Mouse (Mus musculus) forebrain, embryonic 14.5 days (tissue): Measurements from ENCODE around the gene Ptprk. TPM values are rescaled to one million over a fixed set of nuclear protein-coding genes. Genes with fewer than 3 reads are reported as not detected.

Experiments
- ATAC-seq: fragments of 200-750 bp; cut with Nextera tagmentation; 2 replicates; pipeline ENCODE4 v1.8.0; 2017; ENCODE audit warnings: mild to moderate bottlenecking, moderate library complexity
- DNase-seq: peaks from one replicate; pipeline ENCODE4 v3.0.0-alpha.2; 2015; ENCODE audit warnings: low spot score
- H3K27ac ChIP-seq: fragments of 300-500 bp; sonication (generic); 2 replicates; pipeline ENCODE4 v1.5.1; 2014; ENCODE audit warnings: low read depth, mild to moderate bottlenecking, control low read depth, low read length, moderate library complexity
- H3K27me3 ChIP-seq: fragments of 300-500 bp; sonication (generic); replicated peaks from 2 replicates; pipeline ENCODE4 v1.6.1; 2014; ENCODE audit warnings: low read length, control low read depth, mixed read lengths; ENCODE audit not compliant: control insufficient read depth, insufficient read depth
- H3K36me3 ChIP-seq: fragments of 300-500 bp; sonication (generic); 2 replicates; pipeline ENCODE4 v1.6.1; 2014; ENCODE audit warnings: low read length, control low read depth; ENCODE audit not compliant: control insufficient read depth, insufficient read depth
- H3K4me1 ChIP-seq: fragments of 300-500 bp; sonication (generic); 2 replicates; pipeline ENCODE4 v1.6.1; 2014; ENCODE audit warnings: antibody characterized with exemption, low read length, control low read depth; ENCODE audit not compliant: control insufficient read depth, insufficient read depth
- H3K4me2 ChIP-seq: fragments of 300-500 bp; sonication (generic); 2 replicates; pipeline ENCODE4 v1.6.1; 2014; ENCODE audit warnings: mild to moderate bottlenecking, control low read depth, low read length
- H3K4me3 ChIP-seq: fragments of 300-500 bp; sonication (generic); 2 replicates; pipeline ENCODE4 v1.5.1; 2014; ENCODE audit warnings: low read depth, low read length, control low read depth
- H3K9ac ChIP-seq: fragments of 300-500 bp; sonication (generic); 2 replicates; pipeline ENCODE4 v1.6.1; 2014; ENCODE audit warnings: mild to moderate bottlenecking, low read length, control low read depth, moderate library complexity
- H3K9me3 ChIP-seq: fragments of 300-500 bp; sonication (generic); replicated peaks from 2 replicates; pipeline ENCODE4 v1.6.1; 2016; ENCODE audit warnings: low read length, control low read depth, mixed read lengths; ENCODE audit not compliant: control insufficient read depth
- WGBS: fragments of 180-500 bp; shearing (Covaris S2); extraction: QIAGEN DNeasy Blood & Tissue Kit; methylation state at CpG from one replicate; pipeline ENCODE4 v1.1.7; 2014; 5-methylcytosine and 5-hydroxymethylcytosine counted together
- polyA plus RNA-seq: library from polyadenylated mRNA; unstranded; fragments of >200 nt; fragmentation: Nextera tagmentation; extraction: Ambion mirVana; gene quantifications from 2 replicates; pipeline ENCODE4 v1.2.1, GENCODE M21; 2014

The Ptprk gene
- polyA plus RNA-seq, 1 experiment from 2014 or later = 14.7 TPM

- WGBS = 93% methylated on average over 2 of the region's 2 CpGs
- H3K4me1 ChIP-seq = no peaks in the 10 kb centered on the region
- H3K4me3 ChIP-seq = no peak overlapping the region
- no peaks in the 10 kb centered on the region for H3K27me3 ChIP-seq
- DNase-seq (no peak), ATAC-seq (no peak)
- H3K4me2 ChIP-seq = no peak overlapping the region
- H3K9ac ChIP-seq = no peak overlapping the region
- H3K9me3 ChIP-seq = no peaks in the 10 kb centered on the region
- no peaks in the 10 kb centered on the region for H3K36me3 ChIP-seq
- H3K27ac ChIP-seq = no peak overlapping the region
Observed at GRCm38 (mm10) chr10:28566828-28567227, 492.2 kb downstream of the Ptprk start.

- H3K4me3 ChIP-seq = no peak overlapping the region
- H3K9ac ChIP-seq = no peak overlapping the region
- DNase-seq (no peak), ATAC-seq (no peak)
- WGBS = 97% methylated on average over 3 of the region's 3 CpGs
- H3K36me3 ChIP-seq = no peaks in the 10 kb centered on the region
- H3K4me2 ChIP-seq = no peak overlapping the region
- H3K4me1 ChIP-seq = no peaks in the 10 kb centered on the region
- H3K27ac ChIP-seq = no peak overlapping the region
- no peaks in the 10 kb centered on the region for H3K9me3 ChIP-seq
- no peaks in the 10 kb centered on the region for H3K27me3 ChIP-seq
Observed at GRCm38 (mm10) chr10:28567441-28567840, 492.8 kb downstream of the Ptprk start.

- no peaks in the 10 kb centered on the region for H3K27me3 ChIP-seq
- no peak for DNase-seq
- ATAC-seq = no peak
- WGBS = 94% methylated on average over 5 of the region's 5 CpGs
- no peaks in the 10 kb centered on the region for H3K4me1 ChIP-seq
- H3K27ac ChIP-seq = no peak overlapping the region
- H3K9me3 ChIP-seq = no peaks in the 10 kb centered on the region
- H3K36me3 ChIP-seq = no peaks in the 10 kb centered on the region
- no peak overlapping the region for H3K9ac ChIP-seq
- no peak overlapping the region for H3K4me3 ChIP-seq
- H3K4me2 ChIP-seq = no peak overlapping the region
Observed at GRCm38 (mm10) chr10:28568047-28568446, 493.4 kb downstream of the Ptprk start.

- Histone ChIP-seq H3K36me3 (no peaks in the 10 kb centered on the region), H3K4me1 (no peaks in the 10 kb centered on the region), H3K4me2 (no peak overlapping the region), H3K4me3 (no peak overlapping the region), H3K27ac (no peak overlapping the region), H3K27me3 (no peaks in the 10 kb centered on the region), H3K9me3 (no peaks in the 10 kb centered on the region), H3K9ac (no peak overlapping the region)
- DNase-seq (no peak), ATAC-seq (no peak)
- 84% methylated on average over 5 of the region's 5 CpGs for WGBS
Observed at GRCm38 (mm10) chr10:28579596-28579995, 505.0 kb downstream of the Ptprk start.

DNA sequence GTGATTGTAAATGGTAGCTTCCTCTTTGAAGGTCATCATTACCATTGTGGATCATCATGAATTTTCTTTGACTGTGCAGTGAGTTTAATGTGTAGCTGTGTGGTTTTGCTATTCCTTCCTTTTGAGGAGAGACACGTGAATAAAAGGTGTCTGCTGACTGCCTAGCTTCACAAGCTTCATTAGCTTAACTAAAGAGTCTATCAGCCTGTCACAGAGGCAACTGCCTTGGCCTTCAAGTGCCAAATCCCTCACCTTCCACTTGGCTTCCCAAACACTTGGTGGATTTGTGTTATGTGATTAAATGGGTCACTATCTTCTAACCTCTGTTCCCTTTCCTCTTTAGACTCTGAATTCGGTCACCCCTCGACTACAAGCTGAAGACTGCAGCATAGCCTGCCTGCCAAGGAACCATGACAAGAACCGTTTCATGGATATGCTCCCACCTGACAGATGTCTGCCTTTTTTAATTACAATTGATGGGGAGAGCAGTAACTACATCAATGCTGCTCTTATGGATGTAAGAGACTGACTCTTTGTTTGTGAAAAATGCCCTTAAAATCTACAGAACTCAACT lies 512.0 kb downstream of the Ptprk start:
- 43% methylated on average over 4 of the region's 4 CpGs for WGBS
- Histone ChIP-seq H3K9ac (no peak overlapping the region), H3K36me3 (peaks cover 4% of the 10 kb centered on the region; the same call in 1 of the 2 replicates), H3K9me3 (no peaks in the 10 kb centered on the region), H3K4me1 (no peaks in the 10 kb centered on the region), H3K4me3 (no peak overlapping the region), H3K27me3 (no peaks in the 10 kb centered on the region), H3K27ac (no peak overlapping the region), H3K4me2 (no peak overlapping the region)
- ATAC-seq = peak; percentile 82
- peak; percentile 60 for DNase-seq

GRCm38 (mm10) chr10:28588401-28588800 lies 513.8 kb downstream of the Ptprk start:
- Histone ChIP-seq H3K9me3 (no peaks in the 10 kb centered on the region), H3K36me3 (peaks cover 4% of the 10 kb centered on the region; the same call in 1 of the 2 replicates), H3K27me3 (no peaks in the 10 kb centered on the region), H3K4me3 (no peak overlapping the region), H3K4me1 (no peaks in the 10 kb centered on the region), H3K9ac (no peak overlapping the region), H3K4me2 (no peak overlapping the region), H3K27ac (no peak overlapping the region)
- DNase-seq (no peak), ATAC-seq (no peak)
- 94% methylated on average over 4 of the region's 4 CpGs for WGBS

DNA sequence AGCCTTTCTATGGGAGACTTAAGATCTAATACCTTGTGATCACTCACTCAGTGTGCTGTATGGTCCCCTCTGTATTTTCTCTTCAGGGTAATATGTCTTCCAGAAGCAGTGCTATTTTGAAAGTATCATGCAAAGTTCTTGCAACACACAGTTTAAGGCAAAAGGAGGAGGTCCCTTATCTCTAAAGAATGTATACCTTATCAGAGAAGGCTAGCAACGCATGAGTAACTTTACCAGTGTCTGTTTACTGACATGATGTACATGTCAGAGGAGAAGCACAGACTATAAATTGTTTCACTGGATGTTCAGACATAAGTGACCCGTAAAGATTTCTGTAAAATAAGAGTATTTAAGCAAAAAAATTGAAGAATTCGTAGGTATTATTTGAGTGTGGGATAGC lies 516.2 kb downstream of the Ptprk start:
- ATAC-seq (no peak), DNase-seq (no peak)
- H3K27ac ChIP-seq = no peak overlapping the region
- no peaks in the 10 kb centered on the region for H3K9me3 ChIP-seq
- no peak overlapping the region for H3K4me3 ChIP-seq
- H3K4me1 ChIP-seq = no peaks in the 10 kb centered on the region
- H3K9ac ChIP-seq = no peak overlapping the region
- H3K36me3 ChIP-seq = peaks cover 4% of the 10 kb centered on the region; the same call in 1 of the 2 replicates
- no peak overlapping the region for H3K4me2 ChIP-seq
- WGBS = 87% methylated on average over 3 of the region's 3 CpGs
- H3K27me3 ChIP-seq = no peaks in the 10 kb centered on the region

DNA sequence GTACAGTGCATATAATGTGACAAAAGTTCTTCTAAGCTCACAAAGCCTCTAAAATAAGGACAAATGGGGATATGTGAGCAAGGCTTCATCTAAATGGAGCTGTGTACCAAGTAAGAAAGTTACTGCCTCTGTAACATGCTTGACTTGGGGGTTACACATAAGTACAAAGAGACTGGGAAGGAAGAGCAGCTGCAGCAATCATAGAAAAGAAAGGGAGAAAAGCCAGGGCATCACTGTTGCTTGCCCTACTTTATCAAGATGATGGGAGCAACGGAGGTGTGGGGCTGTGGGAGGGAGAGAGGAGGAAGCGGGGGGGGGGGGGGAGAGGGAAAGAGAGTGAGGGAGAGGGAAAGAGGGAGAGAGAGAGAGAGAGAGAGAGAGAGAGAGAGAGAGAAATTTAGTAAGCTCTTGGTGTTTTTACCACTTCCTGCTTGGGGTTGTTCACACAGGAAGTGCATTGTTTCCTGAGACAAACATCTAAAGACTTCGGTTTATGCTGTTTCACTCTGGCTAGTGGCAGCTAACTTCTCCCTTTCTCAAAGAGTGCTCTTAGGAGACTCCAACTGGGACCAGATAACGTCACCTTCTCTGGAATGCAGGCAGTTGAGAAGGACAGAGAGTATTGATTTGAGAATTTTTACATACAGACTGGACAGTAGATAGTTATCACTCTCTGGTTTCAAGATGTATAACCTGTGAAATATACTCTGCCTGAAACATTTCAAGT lies 519.1 kb downstream of the Ptprk start:
- ATAC-seq (no peak), DNase-seq (no peak)
- Histone ChIP-seq H3K4me1 (no peaks in the 10 kb centered on the region), H3K36me3 (peaks cover 4% of the 10 kb centered on the region; the same call in 1 of the 2 replicates), H3K9ac (no peak overlapping the region), H3K27ac (no peak overlapping the region), H3K4me3 (no peak overlapping the region), H3K9me3 (no peaks in the 10 kb centered on the region), H3K27me3 (no peaks in the 10 kb centered on the region), H3K4me2 (no peak overlapping the region)
- 81% methylated on average over 3 of the region's 4 CpGs for WGBS

DNA sequence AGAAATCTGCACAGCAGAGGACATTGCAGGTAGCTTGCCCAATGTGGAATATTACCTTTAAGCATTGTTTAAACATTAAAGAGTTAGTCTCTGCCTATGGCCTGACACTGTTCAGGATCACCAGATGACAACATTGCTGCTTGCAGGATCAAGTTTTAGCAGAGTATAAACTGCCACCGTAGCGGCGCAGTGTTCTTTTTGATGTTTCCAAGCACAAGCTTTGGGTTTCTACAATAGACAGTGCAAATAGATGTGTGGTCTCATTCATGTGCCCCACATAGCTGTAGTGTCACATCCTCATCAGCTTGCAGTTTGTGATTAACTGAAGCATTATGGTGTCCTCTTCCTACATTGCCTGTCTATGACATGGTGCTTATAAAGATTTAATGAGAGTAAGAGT lies 522.3 kb downstream of the Ptprk start:
- H3K4me1 ChIP-seq = no peaks in the 10 kb centered on the region
- no peak overlapping the region for H3K27ac ChIP-seq
- no peak overlapping the region for H3K4me3 ChIP-seq
- 93% methylated on average over 3 of the region's 3 CpGs for WGBS
- ATAC-seq (no peak), DNase-seq (no peak)
- H3K9ac ChIP-seq = no peak overlapping the region
- H3K27me3 ChIP-seq = no peaks in the 10 kb centered on the region
- H3K4me2 ChIP-seq = no peak overlapping the region
- no peaks in the 10 kb centered on the region for H3K36me3 ChIP-seq
- no peaks in the 10 kb centered on the region for H3K9me3 ChIP-seq
